In the genomic region with DNA sequence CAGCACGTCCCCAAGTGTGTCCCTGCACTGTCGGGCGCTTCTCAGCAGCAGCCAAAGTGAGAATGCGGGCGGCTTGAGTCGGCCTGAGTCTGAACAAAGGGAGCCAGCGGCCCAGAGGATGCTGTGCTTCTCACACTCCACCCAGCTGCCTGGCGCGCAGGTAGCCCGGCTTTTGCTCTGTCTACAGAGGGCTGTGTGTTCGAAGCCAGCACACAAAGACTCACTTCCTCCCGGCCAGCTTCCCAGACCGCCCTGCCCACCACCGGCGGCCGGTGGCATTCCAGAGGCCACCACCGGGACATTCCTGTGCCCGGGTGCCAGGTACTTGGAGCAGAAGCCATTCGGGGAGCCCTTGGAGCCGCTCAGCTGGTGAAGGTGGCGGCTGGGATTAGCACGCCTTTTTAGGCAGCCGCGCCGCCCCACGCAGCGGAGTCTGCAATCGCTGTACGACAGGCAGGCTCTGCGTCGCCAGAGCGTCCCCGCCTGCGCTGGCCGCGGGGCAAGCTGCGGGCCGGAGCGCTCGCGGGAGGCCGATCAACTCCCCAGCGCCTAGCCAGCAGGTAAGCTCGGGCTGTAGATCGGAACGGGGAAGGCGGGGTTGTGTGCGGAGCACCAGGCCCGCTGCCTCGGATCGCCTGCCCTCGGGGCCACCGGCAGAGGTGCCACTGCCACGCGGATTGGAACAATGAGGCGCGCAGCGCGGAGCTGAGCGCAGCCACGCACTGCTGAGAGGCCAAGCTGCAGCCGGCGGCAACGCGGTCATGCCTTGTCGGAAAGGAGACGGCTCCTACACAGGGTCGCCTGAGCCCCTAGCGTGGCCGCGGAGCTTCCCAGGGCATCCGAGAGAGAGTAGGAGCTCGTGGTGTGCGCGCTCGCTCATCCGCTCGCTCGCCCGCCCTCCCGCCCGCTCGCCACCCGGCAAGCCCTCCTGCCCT, we compare ENCODE assay signal across 8 mouse cellular contexts. TPM values are rescaled to one million over a fixed set of nuclear protein-coding genes. Genes with fewer than 3 reads are reported as not detected.
DNase-seq lines count a peak whose midpoint lies in the region; ATAC-seq lines count a peak whose summit lies in the region.

Gene St6gal2, plus strand, starts transcription at position 133 of the 935 bp plus-strand sequence.

- WGBS in embryonic facial prominence, embryonic 10.5 days = under 1% methylated on average over 84 of the region's 84 CpGs
- WGBS in hindbrain, embryonic 11.5 days = under 1% methylated on average over 71 of the region's 84 CpGs
- under 1% methylated on average over 84 of the region's 84 CpGs for WGBS in limb, embryonic 10.5 days
- WGBS in neural tube, embryonic 15.5 days = under 1% methylated on average over 74 of the region's 84 CpGs

- peak within 1 kb of the TSS; percentile 80 for H3K4me2 ChIP-seq in hindbrain, embryonic 11.5 days (replicated peaks; ENCODE audit: low read depth, low read length)
- H3K4me2 ChIP-seq in neural tube, embryonic 15.5 days = peak within 1 kb of the TSS; percentile 70

- peak; percentile 35 for DNase-seq in adrenal gland, adult 2 months
- DNase-seq in adrenal gland, adult 8-10 months = no peak
- peak; percentile 7 for DNase-seq in 3134 (ENCODE audit: extremely low read depth, insufficient read length, low spot score)
- DNase-seq in embryonic facial prominence, embryonic 10.5 days (ENCODE audit: low spot score) = peak; percentile 80
- peak; percentile 81 for DNase-seq in hindbrain, embryonic 11.5 days (ENCODE audit: low spot score)
- peak; percentile 82 for DNase-seq in limb, embryonic 10.5 days (ENCODE audit: low spot score)
- no peak for DNase-seq in T-cell, adult 2 months (ENCODE audit: low spot score)

- peak within 1 kb of the TSS; percentile 90 for H3K9ac ChIP-seq in hindbrain, embryonic 11.5 days (ENCODE audit: low read depth, low read length)
- peak within 1 kb of the TSS; percentile 95 for H3K9ac ChIP-seq in neural tube, embryonic 15.5 days (replicated peaks)

- peaks cover 36% of the 10 kb centered on the region for H3K27me3 ChIP-seq in embryonic facial prominence, embryonic 10.5 days (replicated peaks; ENCODE audit: low read depth, poor library complexity, severe bottlenecking)
- H3K27me3 ChIP-seq in hindbrain, embryonic 11.5 days (ENCODE audit: control insufficient read depth, insufficient read depth, low read length) = no peaks in the 10 kb centered on the region; the same call in 1 of the 2 replicates
- H3K27me3 ChIP-seq in limb, embryonic 10.5 days (ENCODE audit: low read depth, poor library complexity, severe bottlenecking) = peaks cover 31% of the 10 kb centered on the region
- no peaks in the 10 kb centered on the region for H3K27me3 ChIP-seq in neural tube, embryonic 15.5 days (replicated peaks)

- peak within 1 kb of the TSS; percentile 78 for H3K4me3 ChIP-seq in embryonic facial prominence, embryonic 10.5 days
- H3K4me3 ChIP-seq in hindbrain, embryonic 11.5 days (ENCODE audit: low read depth, low read length) = peak within 1 kb of the TSS; percentile 68
- peak within 1 kb of the TSS; percentile 74 for H3K4me3 ChIP-seq in limb, embryonic 10.5 days
- peak within 1 kb of the TSS; percentile 76 for H3K4me3 ChIP-seq in neural tube, embryonic 15.5 days (replicated peaks)

- ATAC-seq in hindbrain, embryonic 11.5 days (ENCODE audit: low FRiP score) = peak; percentile 92
- ATAC-seq in neural tube, embryonic 15.5 days (ENCODE audit: low FRiP score) = peak; percentile 92

- H3K36me3 ChIP-seq in embryonic facial prominence, embryonic 10.5 days (replicated peaks) = no peaks in the 10 kb centered on the region
- H3K36me3 ChIP-seq in hindbrain, embryonic 11.5 days (ENCODE audit: control insufficient read depth, insufficient read depth, low read length) = no peaks in the 10 kb centered on the region
- no peaks in the 10 kb centered on the region for H3K36me3 ChIP-seq in limb, embryonic 10.5 days
- H3K36me3 ChIP-seq in neural tube, embryonic 15.5 days = no peaks in the 10 kb centered on the region

- peaks cover 17% of the 10 kb centered on the region; the same call in 1 of the 2 replicates for H3K4me1 ChIP-seq in embryonic facial prominence, embryonic 10.5 days
- H3K4me1 ChIP-seq in hindbrain, embryonic 11.5 days (replicated peaks; ENCODE audit: control insufficient read depth, insufficient read depth, low read length) = no peaks in the 10 kb centered on the region
- H3K4me1 ChIP-seq in limb, embryonic 10.5 days = peaks cover 9% of the 10 kb centered on the region; the same call in 1 of the 2 replicates
- peaks cover 23% of the 10 kb centered on the region for H3K4me1 ChIP-seq in neural tube, embryonic 15.5 days

- H3K27ac ChIP-seq in embryonic facial prominence, embryonic 10.5 days (replicated peaks) = peak within 1 kb of the TSS; percentile 94
- peak within 1 kb of the TSS; percentile 78 for H3K27ac ChIP-seq in hindbrain, embryonic 11.5 days (ENCODE audit: low read depth, low read length)
- H3K27ac ChIP-seq in limb, embryonic 10.5 days = peak within 1 kb of the TSS; percentile 93
- H3K27ac ChIP-seq in neural tube, embryonic 15.5 days (replicated peaks) = peak within 1 kb of the TSS; percentile 97

- no peaks in the 10 kb centered on the region for H3K9me3 ChIP-seq in embryonic facial prominence, embryonic 10.5 days
- H3K9me3 ChIP-seq in hindbrain, embryonic 11.5 days (ENCODE audit: control insufficient read depth, low read length) = no peaks in the 10 kb centered on the region
- H3K9me3 ChIP-seq in limb, embryonic 10.5 days (replicated peaks) = no peaks in the 10 kb centered on the region
- H3K9me3 ChIP-seq in neural tube, embryonic 15.5 days (replicated peaks) = no peaks in the 10 kb centered on the region

RNA-seq across cellular contexts. Expression of gene St6gal2, which starts in this region (rescaled TPM):
- under 1 TPM in 1 of 2 experiments, not detected in 1; 0.26 TPM for total RNA-seq in adrenal gland, adult 2 months (2021)
- polyA plus RNA-seq in adrenal gland, adult 2 months (2012; rRNA removed) = 0.03 and 0.04 TPM in 2 replicates
- total RNA-seq in adrenal gland, adult 8-10 months (2022) = under 1 TPM in 1 of 4 experiments, not detected in 3; 0.06 TPM
- 4.9 and 6.9 TPM in 2 replicates for polyA plus RNA-seq in embryonic facial prominence, embryonic 10.5 days (2016; fragmentation: Nextera tagmentation; extraction: Ambion mirVana)
- 11.6 and 12.3 TPM in 2 replicates for polyA plus RNA-seq in hindbrain, embryonic 11.5 days (2014; fragmentation: Nextera tagmentation; extraction: Ambion mirVana)
- polyA plus RNA-seq in limb, embryonic 10.5 days (2016; fragmentation: Nextera tagmentation; extraction: Ambion mirVana) = 5.1 and 7.7 TPM in 2 replicates
- 21.9 and 25.2 TPM in 2 replicates for polyA plus RNA-seq in neural tube, embryonic 15.5 days (2015; fragmentation: Nextera tagmentation; extraction: Ambion mirVana)

Comparison
In these comparisons a context has a peak if more than half of its experiments do, and no peak if none do; other contexts are left out.
1. Peak in DNase-seq in adrenal gland, adult 2 months; RNA of the gene not detected or under 1 TPM.
2. DNase-seq: peak in 3134 (single experiment), embryonic facial prominence, embryonic 10.5 days (single experiment), hindbrain, embryonic 11.5 days (single experiment) and limb, embryonic 10.5 days (single experiment); none in adrenal gland, adult 8-10 months (single experiment) and T-cell, adult 2 months (single experiment).
3. Peak in every context shown above with its lines, with median percentiles within 50 percentile points of each other: H3K27ac ChIP-seq and H3K4me3 ChIP-seq.